Mouse (Mus musculus): ENCODE data around the gene Sctr. TPM values are rescaled to one million over a fixed set of nuclear protein-coding genes. Genes with fewer than 3 reads are reported as not detected.
A peak's percentile ranks its signal among the peaks of the same experiment; 100 is the strongest.

Sctr gene
- polyA plus RNA-seq, 1 experiment from 2014 or later, result 0.98 TPM

- Histone ChIP-seq H3K4me2 (replicated peaks; ENCODE audit: low read depth) (no peak overlapping the region), H3K4me3 (ENCODE audit: low read depth, low read length) (no peak overlapping the region), H3K36me3 (ENCODE audit: control insufficient read depth, insufficient read depth) (no peaks in the 10 kb centered on the region), H3K9me3 (ENCODE audit: control insufficient read depth) (no peaks in the 10 kb centered on the region), H3K9ac (ENCODE audit: low read depth, low read length) (no peak overlapping the region), H3K27me3 (replicated peaks; ENCODE audit: control insufficient read depth, insufficient read depth, low read length) (no peaks in the 10 kb centered on the region), H3K4me1 (replicated peaks; ENCODE audit: control insufficient read depth, insufficient read depth, low read length) (0 out of 2 replicates have a peak, but pooled peaks cover 2% of the 10 kb centered on the region), H3K27ac (ENCODE audit: low read depth, low read length) (no peak overlapping the region)
- WGBS, result 10% methylated on average over 7 of the region's 7 CpGs
- peak; percentile 81 for TF ChIP-seq CTCF (IDR thresholded peaks at IDR 0.05; ENCODE audit: low read depth)
- no peak for ATAC-seq
Measured at GRCm38 (mm10) chr1:120098327-120098726, 91.6 kb downstream of the Sctr start.

DNA sequence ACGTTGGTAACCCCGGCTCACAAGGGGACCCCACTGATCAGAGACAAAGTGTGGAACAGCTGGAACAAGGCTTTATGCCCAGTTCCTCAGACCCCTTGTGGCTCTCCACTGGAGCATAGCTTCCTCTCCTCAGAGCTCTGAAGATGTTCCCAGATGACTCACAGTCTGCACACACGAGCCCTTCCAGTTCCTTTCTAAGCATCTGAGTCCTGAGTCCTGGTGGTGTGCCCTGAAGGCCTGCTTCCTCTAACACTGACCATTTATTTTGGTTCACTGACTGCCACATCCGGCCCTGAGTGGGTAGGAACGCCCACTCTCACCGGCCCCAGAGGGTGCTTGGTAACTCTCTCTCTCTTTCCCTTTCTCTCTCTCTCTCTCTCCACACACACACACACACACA, 92.8 kb downstream of the Sctr start:
- no peak for ATAC-seq
- H3K27me3 ChIP-seq (replicated peaks; ENCODE audit: control insufficient read depth, insufficient read depth, low read length), result no peaks in the 10 kb centered on the region
- H3K36me3 ChIP-seq (ENCODE audit: control insufficient read depth, insufficient read depth), result no peaks in the 10 kb centered on the region
- 0 out of 2 replicates have a peak, but pooled peaks cover 2% of the 10 kb centered on the region for H3K4me1 ChIP-seq (replicated peaks; ENCODE audit: control insufficient read depth, insufficient read depth, low read length)
- WGBS, result 64% methylated on average over 6 of the region's 6 CpGs
- H3K27ac ChIP-seq (ENCODE audit: low read depth, low read length), result no peak overlapping the region
- no peak overlapping the region for H3K4me2 ChIP-seq (replicated peaks; ENCODE audit: low read depth)
- H3K9me3 ChIP-seq (ENCODE audit: control insufficient read depth), result no peaks in the 10 kb centered on the region
- no peak for TF ChIP-seq CTCF (IDR thresholded peaks at IDR 0.05; ENCODE audit: low read depth)
- no peak overlapping the region for H3K4me3 ChIP-seq (ENCODE audit: low read depth, low read length)
- no peak overlapping the region for H3K9ac ChIP-seq (ENCODE audit: low read depth, low read length)

GRCm38 (mm10) chr1:120100456-120101226, 93.9 kb downstream of the Sctr start:
- no peak for TF ChIP-seq CTCF (IDR thresholded peaks at IDR 0.05; ENCODE audit: low read depth)
- H3K36me3 ChIP-seq (ENCODE audit: control insufficient read depth, insufficient read depth), result no peaks in the 10 kb centered on the region
- H3K9me3 ChIP-seq (ENCODE audit: control insufficient read depth), result no peaks in the 10 kb centered on the region
- ATAC-seq, result peak; percentile 79
- no peak overlapping the region for H3K4me2 ChIP-seq (replicated peaks; ENCODE audit: low read depth)
- H3K27me3 ChIP-seq (replicated peaks; ENCODE audit: control insufficient read depth, insufficient read depth, low read length), result no peaks in the 10 kb centered on the region
- 0 out of 2 replicates have a peak, but pooled peaks cover 2% of the 10 kb centered on the region for H3K4me1 ChIP-seq (replicated peaks; ENCODE audit: control insufficient read depth, insufficient read depth, low read length)
- no peak overlapping the region for H3K27ac ChIP-seq (ENCODE audit: low read depth, low read length)
- H3K4me3 ChIP-seq (ENCODE audit: low read depth, low read length), result no peak overlapping the region
- 62% methylated on average over 8 of the region's 8 CpGs for WGBS
- no peak overlapping the region for H3K9ac ChIP-seq (ENCODE audit: low read depth, low read length)

DNA sequence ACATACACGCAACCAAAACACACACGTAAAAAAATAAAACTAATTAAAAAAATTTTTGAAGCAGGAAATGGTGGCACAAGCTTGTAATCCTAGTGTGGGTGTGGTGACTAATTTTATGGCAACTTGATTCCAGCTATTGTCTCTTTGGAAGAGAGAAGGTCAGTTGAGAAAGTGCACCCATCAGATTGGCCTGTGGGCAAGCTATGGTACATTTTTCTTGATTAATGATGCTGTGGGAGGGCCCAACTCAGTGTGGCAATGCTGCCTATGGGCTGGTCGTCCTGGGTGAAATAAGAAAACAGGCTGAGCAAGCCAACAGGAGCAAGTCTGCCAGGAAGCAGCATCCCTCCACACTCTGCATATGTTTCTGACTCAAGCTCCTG, 94.5 kb downstream of the Sctr start:
- Histone ChIP-seq H3K4me2 (replicated peaks; ENCODE audit: low read depth) (no peak overlapping the region), H3K4me1 (replicated peaks; ENCODE audit: control insufficient read depth, insufficient read depth, low read length) (0 out of 2 replicates have a peak, but pooled peaks cover 2% of the 10 kb centered on the region), H3K9me3 (ENCODE audit: control insufficient read depth) (no peaks in the 10 kb centered on the region), H3K36me3 (ENCODE audit: control insufficient read depth, insufficient read depth) (no peaks in the 10 kb centered on the region), H3K9ac (ENCODE audit: low read depth, low read length) (no peak overlapping the region), H3K4me3 (ENCODE audit: low read depth, low read length) (no peak overlapping the region), H3K27me3 (replicated peaks; ENCODE audit: control insufficient read depth, insufficient read depth, low read length) (no peaks in the 10 kb centered on the region), H3K27ac (ENCODE audit: low read depth, low read length) (no peak overlapping the region)
- TF ChIP-seq CTCF (IDR thresholded peaks at IDR 0.05; ENCODE audit: low read depth), result no peak
- ATAC-seq, result no peak
- WGBS, result 84% methylated on average over 3 of the region's 3 CpGs

DNA sequence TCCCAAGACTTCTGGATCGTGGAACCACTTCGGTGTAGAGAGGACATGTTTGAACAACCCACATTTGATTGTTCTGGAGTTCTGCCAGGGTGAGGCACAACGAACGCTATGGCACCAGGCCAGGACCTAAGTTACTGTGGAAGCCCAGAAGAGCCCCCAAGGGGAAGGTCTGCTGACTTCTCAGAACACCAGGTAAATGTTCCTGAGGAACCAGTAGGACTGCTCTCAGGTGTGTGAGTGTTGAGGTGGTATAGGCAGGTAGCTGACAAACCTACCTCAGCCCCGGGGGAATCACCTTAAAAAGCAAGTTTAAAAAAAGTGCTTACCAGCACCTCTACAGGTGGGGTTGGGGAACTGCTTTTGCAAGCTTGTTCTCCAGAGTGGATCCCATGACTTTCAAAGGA, 98.9 kb downstream of the Sctr start:
- ATAC-seq, result no peak
- Histone ChIP-seq H3K4me1 (replicated peaks; ENCODE audit: control insufficient read depth, insufficient read depth, low read length) (0 out of 2 replicates have a peak, but pooled peaks cover 1% of the 10 kb centered on the region), H3K9ac (ENCODE audit: low read depth, low read length) (no peak overlapping the region), H3K36me3 (ENCODE audit: control insufficient read depth, insufficient read depth) (no peaks in the 10 kb centered on the region; the same call in 1 of the 2 replicates), H3K9me3 (ENCODE audit: control insufficient read depth) (no peaks in the 10 kb centered on the region), H3K27ac (ENCODE audit: low read depth, low read length) (no peak overlapping the region), H3K4me2 (replicated peaks; ENCODE audit: low read depth) (no peak overlapping the region), H3K4me3 (ENCODE audit: low read depth, low read length) (no peak overlapping the region), H3K27me3 (replicated peaks; ENCODE audit: control insufficient read depth, insufficient read depth, low read length) (no peaks in the 10 kb centered on the region)
- 54% methylated on average over 5 of the region's 5 CpGs for WGBS
- peak; percentile 55 for TF ChIP-seq CTCF (IDR thresholded peaks at IDR 0.05; ENCODE audit: low read depth)

- no peaks in the 10 kb centered on the region for H3K27me3 ChIP-seq (replicated peaks; ENCODE audit: control insufficient read depth, insufficient read depth, low read length)
- H3K27ac ChIP-seq (ENCODE audit: low read depth, low read length), result no peak overlapping the region
- no peak for ATAC-seq
- no peak overlapping the region for H3K4me2 ChIP-seq (replicated peaks; ENCODE audit: low read depth)
- peaks cover 28% of the 10 kb centered on the region for H3K36me3 ChIP-seq (ENCODE audit: control insufficient read depth, insufficient read depth)
- H3K9me3 ChIP-seq (ENCODE audit: control insufficient read depth), result no peaks in the 10 kb centered on the region
- H3K4me1 ChIP-seq (replicated peaks; ENCODE audit: control insufficient read depth, insufficient read depth, low read length), result 0 out of 2 replicates have a peak, but pooled peaks cover 3% of the 10 kb centered on the region
- no peak overlapping the region for H3K4me3 ChIP-seq (ENCODE audit: low read depth, low read length)
- H3K9ac ChIP-seq (ENCODE audit: low read depth, low read length), result no peak overlapping the region
- 88% methylated on average over 19 of the region's 19 CpGs for WGBS
- TF ChIP-seq CTCF (IDR thresholded peaks at IDR 0.05; ENCODE audit: low read depth), result no peak
Measured at GRCm38 (mm10) chr1:120109741-120110432, 103.2 kb downstream of the Sctr start.

Measured in intestine, postnatal 0 days (tissue).